Mouse (Mus musculus) stomach, postnatal 0 days (tissue): ENCODE data around the gene Tc2n.

Experiments used
- CTCF ChIP-seq: IDR thresholded peaks from 2 replicates; pipeline ENCODE4 v1.5.1; 2016; ENCODE audit warnings: antibody characterized with exemption, low read depth, mild to moderate bottlenecking, moderate library complexity
- EP300 ChIP-seq: optimal IDR thresholded peaks from 2 replicates; pipeline ENCODE3; 2016; ENCODE audit warnings: antibody characterized with exemption

DNA sequence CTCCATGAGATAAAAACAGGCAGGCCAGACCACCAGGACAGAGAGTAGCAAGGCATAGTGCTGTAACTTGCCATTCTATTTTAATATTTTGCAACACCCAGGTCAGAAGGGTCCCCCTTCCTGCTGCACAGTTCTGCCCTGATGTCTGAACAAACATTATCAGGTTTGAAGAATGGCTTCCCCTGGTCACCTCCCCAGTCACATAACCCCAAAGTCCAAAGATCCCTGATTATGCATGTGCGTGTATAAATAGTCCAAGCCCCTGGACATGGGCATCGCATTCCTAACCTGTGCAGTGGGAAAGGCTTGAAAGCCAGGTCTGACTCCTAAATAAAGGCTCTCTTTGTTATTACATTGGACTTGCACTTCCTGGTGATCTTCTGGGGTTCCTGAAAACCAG lies 37.8 kb downstream of the Tc2n start:
- TF ChIP-seq CTCF (no peak), EP300 (no peak)
